Mouse (Mus musculus): Measurements from ENCODE around the gene Fancd2os. TPM values are rescaled to one million over a fixed set of nuclear protein-coding genes. Genes with fewer than 3 reads are reported as not detected.

Fancd2os gene
- total RNA-seq (2014; fragmentation: Nextera tagmentation) (0.37 TPM in 1 of 2 replicates, not detected in the other), total RNA-seq (2017) (not detected in 2 replicates)

DNA sequence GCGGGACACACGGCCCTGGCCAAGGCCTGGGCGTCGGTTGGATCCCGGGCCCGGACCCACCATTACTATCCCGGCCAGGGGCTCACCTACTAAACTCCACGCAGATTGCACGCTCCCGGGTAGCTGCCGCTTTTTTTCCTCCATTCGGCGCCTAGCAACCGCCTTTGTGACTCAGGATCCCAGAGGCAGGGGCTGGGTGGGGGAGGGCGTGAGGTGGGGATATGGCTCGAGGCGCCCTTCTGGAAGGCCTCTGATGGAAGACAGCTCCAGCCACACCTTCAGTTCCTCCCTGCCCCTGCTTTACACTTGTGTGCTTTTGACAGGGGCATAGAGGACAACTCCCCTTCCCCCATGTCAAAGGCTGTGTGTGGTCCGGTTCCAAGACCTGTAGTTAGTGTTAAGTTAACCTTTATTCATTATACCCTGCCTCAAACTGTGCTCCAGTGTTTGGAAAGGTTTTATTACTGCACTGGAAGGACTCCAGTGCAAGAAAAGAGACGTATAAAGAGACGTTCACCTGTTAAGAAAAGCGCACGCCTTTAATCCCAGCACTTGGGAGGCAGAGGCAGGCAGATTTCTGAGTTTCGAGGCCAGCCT is at the start of gene Fancd2os:
TSS of gene Fancd2os (minus strand) at position 173 of the 597 bp plus-strand sequence.
- ATAC-seq (replicated peaks; ENCODE audit: low FRiP score, low TSS enrichment, poor library complexity, severe bottlenecking), result no peak

DNA sequence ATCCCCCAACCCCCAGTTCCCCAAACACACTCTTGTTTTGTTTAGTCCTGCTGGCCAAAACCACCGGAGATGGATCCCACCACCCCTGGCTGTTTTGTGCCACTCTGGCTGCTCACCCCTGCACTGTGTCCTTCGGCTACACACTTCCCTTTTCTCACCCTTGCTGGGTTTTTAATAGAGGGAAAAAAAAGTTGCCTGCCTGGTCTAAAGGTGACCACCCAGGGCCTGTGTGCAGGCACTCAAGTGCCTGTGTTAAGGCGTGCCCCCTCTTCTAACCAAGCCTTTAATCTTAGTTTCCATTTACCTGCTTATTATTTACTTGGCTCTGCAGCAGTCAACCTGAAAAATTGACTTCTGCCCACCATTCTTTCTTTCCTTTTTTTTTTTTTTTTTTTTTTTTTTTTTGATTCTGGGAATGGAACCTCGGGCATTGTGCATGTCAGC is 49.7 kb upstream of the Fancd2os start:
- no peak for ATAC-seq (replicated peaks; ENCODE audit: low FRiP score, low TSS enrichment, poor library complexity, severe bottlenecking)

- no peak for ATAC-seq (replicated peaks; ENCODE audit: low FRiP score, low TSS enrichment, poor library complexity, severe bottlenecking)
These were observed 49.1 kb upstream of the Fancd2os start for GRCm38 (mm10) chr6:113649346-113650196.

DNA sequence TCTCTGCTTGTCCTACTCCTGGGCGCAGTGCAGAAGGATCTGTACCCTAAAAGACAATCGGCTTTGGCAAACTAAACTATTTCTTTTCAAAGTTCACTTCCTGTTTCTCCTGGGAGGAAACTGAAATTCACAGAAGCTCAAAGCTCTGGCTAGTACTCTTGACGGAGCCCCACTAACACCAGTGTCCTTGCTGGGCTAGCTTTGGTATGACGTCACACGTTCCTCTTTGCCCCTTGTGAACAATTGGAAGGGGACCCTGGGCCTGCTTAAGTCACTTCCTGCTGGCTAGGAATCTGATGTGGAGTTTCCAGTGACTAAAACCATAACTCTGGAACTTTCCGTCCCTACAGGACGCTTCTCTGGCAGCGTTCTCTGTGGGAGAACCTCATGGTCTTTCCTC is 44.3 kb upstream of the Fancd2os start:
- no peak for ATAC-seq (replicated peaks; ENCODE audit: low FRiP score, low TSS enrichment, poor library complexity, severe bottlenecking)

GRCm38 (mm10) chr6:113643967-113644366 is 43.5 kb upstream of the Fancd2os start:
- no peak for ATAC-seq (replicated peaks; ENCODE audit: low FRiP score, low TSS enrichment, poor library complexity, severe bottlenecking)

DNA sequence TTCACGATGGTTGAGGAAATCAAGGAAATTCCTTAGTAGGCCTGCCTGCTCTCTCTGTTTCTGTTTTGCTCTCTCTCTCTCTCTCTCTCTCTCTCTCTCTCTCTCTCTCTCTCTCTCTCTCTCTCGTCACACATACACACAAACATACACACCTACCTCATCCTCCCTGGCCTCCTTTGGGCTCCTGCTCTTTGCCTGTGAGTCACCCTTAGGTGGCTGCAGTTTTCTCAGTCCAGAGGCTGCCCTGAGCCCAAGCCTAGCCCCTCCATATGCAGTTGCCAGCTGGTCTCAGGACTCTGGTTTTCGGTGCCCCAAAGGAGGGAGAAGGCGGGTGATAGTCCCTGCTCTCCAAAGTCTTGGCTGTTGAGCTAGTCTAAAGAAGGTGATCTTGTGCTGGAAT is 42.5 kb upstream of the Fancd2os start:
- ATAC-seq (replicated peaks; ENCODE audit: low FRiP score, low TSS enrichment, poor library complexity, severe bottlenecking), result no peak

- ATAC-seq (replicated peaks; ENCODE audit: low FRiP score, low TSS enrichment, poor library complexity, severe bottlenecking), result no peak
These were observed 42.1 kb upstream of the Fancd2os start for GRCm38 (mm10) chr6:113642605-113643004.

GRCm38 (mm10) chr6:113639201-113639600 is 38.7 kb upstream of the Fancd2os start:
- ATAC-seq (replicated peaks; ENCODE audit: low FRiP score, low TSS enrichment, poor library complexity, severe bottlenecking), result no peak

- ATAC-seq (replicated peaks; ENCODE audit: low FRiP score, low TSS enrichment, poor library complexity, severe bottlenecking), result peak; percentile 96
These were observed 38.0 kb upstream of the Fancd2os start, which contains the start of gene Irak2 for GRCm38 (mm10) chr6:113638302-113639040. Gene Irak2, plus strand, starts transcription at chr6:113638467.

DNA sequence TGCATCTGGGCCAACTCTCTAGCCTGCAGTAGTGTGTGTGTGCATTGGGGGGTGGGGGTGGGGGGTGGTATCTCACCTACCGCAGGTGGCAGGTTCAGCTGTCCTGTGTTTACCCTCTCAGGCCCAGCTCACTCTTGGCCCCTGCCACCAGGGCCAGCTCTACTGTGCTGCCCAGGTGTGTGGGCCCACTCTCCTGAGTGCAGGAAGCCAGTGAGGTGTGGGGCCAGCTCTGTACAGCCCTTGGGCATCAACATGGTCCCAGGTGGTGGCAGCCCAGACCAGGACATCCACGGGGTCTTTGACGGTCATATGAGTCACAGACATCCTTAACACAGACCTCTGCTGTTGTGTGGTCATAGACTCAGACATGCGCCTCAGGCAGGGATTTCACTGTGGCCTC is 32.3 kb upstream of the Fancd2os start:
- no peak for ATAC-seq (replicated peaks; ENCODE audit: low FRiP score, low TSS enrichment, poor library complexity, severe bottlenecking)

GRCm38 (mm10) chr6:113630322-113630721 is 29.8 kb upstream of the Fancd2os start:
- no peak for ATAC-seq (replicated peaks; ENCODE audit: low FRiP score, low TSS enrichment, poor library complexity, severe bottlenecking)

DNA sequence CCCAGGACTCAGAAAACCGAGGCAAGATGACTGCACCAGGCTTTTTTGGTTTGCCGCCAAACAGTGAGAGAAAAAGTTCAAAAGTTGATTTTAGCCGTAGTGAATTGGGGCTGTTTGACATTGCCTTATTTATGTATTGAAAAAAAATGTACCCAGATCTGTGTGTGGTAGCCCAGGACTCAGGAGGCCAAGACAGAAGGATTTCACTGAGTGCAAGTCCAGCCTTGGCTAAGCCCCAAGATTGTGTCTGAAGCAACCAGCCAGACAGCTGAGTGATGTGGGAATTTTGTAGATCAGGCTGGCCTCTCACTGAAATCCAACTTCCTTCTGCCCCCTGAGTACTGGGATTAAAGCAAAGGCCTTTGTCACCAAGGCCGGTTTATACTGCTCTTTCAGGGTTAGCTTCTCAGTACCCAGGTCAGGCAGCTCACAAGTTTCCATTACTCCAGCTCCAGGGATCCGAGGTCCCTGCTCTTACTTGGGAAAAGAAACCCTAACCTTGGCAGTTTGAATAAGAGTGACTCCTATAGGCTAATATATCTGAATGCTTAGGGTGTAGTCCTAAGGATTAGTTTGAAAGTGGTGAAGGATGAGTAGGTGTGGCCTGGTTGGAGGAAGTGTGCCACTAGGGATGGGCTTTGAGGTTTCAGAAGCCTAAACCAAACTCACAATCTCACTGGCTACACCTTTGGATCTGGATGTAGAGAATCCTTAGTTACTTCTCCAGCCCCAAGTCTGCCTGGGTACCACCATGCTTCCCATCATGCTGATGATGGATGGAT is 24.7 kb upstream of the Fancd2os start:
- no peak for ATAC-seq (replicated peaks; ENCODE audit: low FRiP score, low TSS enrichment, poor library complexity, severe bottlenecking)

- peak; percentile 74 for ATAC-seq (replicated peaks; ENCODE audit: low FRiP score, low TSS enrichment, poor library complexity, severe bottlenecking)
These were observed 23.6 kb upstream of the Fancd2os start, which contains the start of gene Vhl for GRCm38 (mm10) chr6:113623941-113624751. Gene Vhl, plus strand, starts transcription at chr6:113623959.

GRCm38 (mm10) chr6:113623386-113623785 is 22.9 kb upstream of the Fancd2os start:
- no peak for ATAC-seq (replicated peaks; ENCODE audit: low FRiP score, low TSS enrichment, poor library complexity, severe bottlenecking)

- ATAC-seq (replicated peaks; ENCODE audit: low FRiP score, low TSS enrichment, poor library complexity, severe bottlenecking), result no peak
These were observed 15.0 kb upstream of the Fancd2os start for GRCm38 (mm10) chr6:113615489-113615888.

DNA sequence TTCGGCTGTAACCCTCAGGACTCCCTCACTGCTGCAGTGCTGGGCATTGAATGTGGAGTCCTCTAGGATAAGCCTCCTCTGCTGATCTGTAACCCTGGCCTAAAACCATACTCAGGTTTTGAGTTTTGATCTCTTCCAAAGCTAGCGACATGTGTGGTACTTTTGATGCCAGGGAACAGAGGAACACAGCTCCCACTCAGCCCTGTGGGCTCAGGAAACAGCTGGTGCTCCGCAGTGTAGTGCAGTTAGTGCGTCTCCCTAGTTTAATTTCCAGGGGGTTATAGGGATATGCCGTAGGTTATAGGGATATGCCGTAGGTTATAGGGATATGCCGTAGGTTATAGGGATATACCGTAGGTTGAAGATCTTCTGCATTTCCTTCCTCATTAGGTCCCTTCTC is 14.5 kb upstream of the Fancd2os start:
- no peak for ATAC-seq (replicated peaks; ENCODE audit: low FRiP score, low TSS enrichment, poor library complexity, severe bottlenecking)

GRCm38 (mm10) chr6:113614152-113614551 is 13.6 kb upstream of the Fancd2os start:
- no peak for ATAC-seq (replicated peaks; ENCODE audit: low FRiP score, low TSS enrichment, poor library complexity, severe bottlenecking)

- no peak for ATAC-seq (replicated peaks; ENCODE audit: low FRiP score, low TSS enrichment, poor library complexity, severe bottlenecking)
These were observed 11.9 kb upstream of the Fancd2os start for GRCm38 (mm10) chr6:113612258-113612969.
